Mouse (Mus musculus): ENCODE data around the gene Ehbp1.

The Ehbp1 gene

GRCm38 (mm10) chr11:22050864-22051263 lies 291.2 kb downstream of the Ehbp1 start:
- no peak for DNase-seq

DNA sequence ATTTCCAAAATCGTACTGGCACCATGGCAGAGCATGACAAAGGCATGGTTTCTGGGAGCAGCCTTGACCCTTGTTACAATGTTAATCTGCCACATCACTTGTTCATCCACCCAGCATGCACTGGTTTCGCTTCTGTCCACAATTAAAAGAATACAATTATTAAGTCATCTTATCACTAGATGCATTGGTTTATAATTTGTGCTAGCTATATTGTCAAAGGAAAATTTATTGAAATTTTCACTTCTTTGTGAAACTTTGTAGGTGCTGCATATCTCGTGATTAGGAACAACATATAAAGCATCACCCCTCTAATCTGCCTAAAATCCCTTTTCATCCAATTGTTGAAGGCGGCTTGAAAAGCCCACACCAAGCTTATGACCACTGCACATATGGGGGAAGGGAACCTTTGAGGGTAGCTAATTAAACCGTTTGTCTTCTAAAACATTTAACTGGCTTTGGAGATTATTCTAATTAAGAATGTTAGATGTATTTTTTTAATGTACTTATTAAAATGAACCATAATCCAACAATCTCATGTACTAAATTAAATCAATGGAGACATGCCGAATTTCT lies 302.2 kb downstream of the Ehbp1 start:
- no peak for DNase-seq

DNA sequence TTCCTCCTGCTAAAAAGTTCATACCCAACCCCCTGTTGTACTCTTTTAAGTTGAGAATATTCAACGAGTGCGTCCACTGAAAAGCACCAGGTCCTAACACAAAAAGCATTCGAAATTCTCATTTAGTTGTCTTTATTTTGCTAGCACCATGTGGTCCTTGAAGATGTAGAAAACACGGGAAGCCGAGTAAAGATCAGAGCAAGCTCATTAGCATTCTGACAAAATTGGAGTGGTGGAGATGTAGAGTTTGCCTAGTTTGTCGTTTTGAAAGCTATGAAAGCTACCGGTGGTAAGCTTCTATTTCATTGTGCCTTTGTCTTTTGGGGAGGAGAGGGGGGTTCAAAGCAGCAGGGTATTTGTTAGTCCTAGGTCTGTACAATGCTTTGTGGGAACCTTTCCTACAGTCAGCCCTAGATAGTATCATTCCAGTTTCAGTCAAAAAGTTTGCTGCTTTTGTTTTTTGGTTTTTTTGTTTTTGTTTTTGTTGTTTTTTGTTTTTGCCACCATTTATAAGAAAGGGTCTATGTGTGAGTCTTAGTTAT lies 307.5 kb downstream of the Ehbp1 start:
- no peak for DNase-seq

GRCm38 (mm10) chr11:22033582-22033981 lies 308.5 kb downstream of the Ehbp1 start:
- DNase-seq, result no peak

DNA sequence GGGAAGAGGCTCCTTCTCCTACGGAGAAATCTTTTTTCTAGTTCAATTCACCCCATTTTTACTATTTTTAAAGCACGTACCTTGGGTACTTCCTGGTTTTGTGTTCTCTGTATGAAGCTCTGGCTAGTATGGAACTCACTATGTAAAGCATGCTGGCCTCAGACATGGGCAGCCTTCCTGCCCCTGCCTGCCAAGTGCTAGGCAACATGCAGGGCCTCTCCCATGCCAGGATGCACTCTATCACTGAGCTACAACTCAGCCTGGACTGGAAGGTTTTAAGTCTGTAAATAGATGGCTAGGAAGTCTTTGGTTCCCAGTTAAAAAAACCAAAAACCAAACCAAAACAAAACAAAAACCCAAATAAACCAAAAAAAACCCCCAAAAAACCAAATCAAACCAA lies 321.5 kb downstream of the Ehbp1 start:
- DNase-seq, result no peak

DNA sequence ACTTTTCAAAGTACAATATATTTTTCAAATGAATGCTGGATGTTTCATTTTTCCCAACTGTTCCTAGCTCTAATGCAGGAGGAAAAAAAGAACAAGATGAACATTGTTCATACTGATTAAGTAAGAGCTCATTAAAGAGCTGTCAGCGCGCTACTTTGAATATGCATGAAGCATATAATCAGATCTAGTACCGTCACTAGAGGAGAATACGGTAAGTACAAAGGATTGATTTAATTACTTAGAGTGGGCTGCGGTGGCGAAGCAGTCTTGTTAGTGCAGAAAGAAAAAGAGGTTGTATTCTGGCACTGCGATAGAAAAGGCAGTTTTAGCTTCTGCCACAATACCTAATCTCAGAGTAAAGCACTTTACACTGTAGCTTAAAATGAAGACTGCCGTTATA lies 324.6 kb downstream of the Ehbp1 start:
- no peak for DNase-seq

- no peak for DNase-seq
These were observed 325.8 kb downstream of the Ehbp1 start for GRCm38 (mm10) chr11:22016341-22016740.

- DNase-seq, result no peak
These were observed 333.3 kb downstream of the Ehbp1 start for GRCm38 (mm10) chr11:22008817-22009216.

GRCm38 (mm10) chr11:22008129-22008596 lies 333.9 kb downstream of the Ehbp1 start:
- DNase-seq, result no peak

DNA sequence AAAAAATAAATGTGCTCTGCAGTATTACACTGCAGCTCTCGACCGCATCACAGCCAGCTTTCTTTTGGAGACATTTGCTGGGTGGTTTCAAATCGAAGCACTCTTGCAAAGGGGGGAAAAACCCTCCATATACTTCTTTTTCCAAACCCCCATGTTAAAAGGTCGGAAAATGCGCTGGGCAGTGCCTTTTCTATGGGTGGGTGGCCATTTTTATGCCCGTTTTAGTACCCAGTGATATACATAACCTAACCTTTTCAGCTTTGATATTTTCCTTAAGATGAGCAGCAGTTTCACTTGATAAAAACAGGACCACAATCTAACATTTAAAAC lies 334.3 kb downstream of the Ehbp1 start:
- DNase-seq, result no peak

DNA sequence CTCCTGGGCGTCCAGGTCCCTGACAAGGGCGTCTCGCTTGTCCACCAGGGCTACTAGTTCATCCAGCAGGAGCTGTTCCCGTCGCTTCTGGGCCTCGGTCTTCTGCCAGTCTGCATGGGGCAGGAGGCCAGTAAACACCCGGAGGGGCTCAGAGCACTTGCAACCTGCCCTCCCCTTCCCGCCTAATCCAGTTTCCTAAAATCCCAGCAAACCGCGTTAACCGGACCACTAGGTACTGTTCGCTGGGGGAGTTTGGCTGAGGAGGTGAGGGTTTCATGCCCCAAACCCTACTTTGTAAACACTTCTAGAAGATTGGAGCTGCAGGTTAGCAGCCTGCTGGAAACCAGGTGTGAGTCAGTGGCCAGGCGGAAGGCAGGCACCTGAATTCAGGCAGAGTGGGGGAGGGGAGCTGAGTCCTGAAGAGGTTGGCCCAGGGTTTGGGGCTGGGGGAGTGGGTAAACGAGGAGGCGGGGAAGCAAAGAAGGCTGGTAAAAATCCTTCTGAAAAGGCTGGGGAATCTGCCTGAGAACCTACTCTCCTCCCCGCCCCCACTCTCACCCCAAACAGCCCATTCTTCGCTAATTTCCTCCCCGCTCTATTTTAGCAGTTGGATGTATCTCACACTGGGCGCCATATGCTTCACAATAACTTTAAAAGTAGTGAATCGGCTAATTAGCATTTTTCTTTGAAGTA lies 334.9 kb downstream of the Ehbp1 start:
- DNase-seq, result no peak

DNA sequence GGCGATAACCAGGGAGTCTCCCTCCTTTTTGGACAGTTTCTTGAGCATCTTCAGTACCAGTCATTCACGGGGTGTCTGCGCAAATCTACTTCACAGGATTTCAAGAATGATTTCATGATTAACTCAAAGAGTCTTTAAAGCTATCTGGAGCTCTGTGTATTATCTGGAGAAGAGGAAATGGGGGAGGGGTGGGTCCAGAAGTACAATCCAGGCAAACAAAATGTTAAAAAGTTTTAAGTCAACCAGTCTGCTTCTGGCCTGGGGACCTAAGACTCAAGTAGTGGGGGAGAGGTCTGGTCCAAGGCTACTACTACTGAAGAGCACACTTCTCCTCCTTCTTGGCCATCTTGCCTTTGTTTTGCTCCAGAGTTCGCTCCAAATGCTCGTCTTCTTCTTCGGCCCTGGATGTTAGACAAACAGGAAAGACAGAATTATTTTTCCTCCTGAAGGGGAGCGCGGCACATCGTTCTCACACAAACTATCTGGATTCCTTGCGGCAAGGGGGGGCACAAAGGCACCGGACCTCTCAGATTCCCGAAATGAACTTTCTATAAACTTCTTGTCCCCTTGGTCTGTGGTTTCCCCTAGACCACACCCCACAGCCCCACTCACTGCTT lies 335.5 kb downstream of the Ehbp1 start:
- no peak for DNase-seq

DNA sequence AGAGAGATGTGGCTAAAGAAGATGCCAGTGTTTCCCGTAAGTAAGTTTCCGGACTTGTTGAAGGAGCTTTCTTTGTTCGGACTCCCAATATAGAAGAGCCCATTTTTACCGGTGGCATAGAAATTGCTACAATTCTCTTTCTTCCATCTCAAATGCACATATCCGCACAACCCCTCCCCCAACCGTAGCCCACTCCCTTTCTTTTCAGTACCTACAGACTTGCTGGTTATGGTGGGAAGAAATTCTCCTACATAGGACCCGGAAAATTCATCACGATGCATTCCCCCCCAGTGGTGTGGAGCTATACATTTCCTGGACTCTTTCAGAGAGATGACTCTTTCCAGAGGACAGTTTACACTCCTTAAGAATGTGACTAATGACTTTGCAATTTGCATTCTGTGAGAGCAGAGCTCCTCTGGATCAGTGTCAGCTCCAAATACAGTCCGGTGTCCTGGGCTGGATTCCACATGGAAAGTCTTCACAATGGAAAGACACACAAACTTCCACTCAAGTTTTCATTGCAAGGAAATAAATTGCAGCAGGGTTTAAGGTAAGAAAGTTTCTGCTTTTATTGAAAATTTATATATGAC lies 336.7 kb downstream of the Ehbp1 start:
- no peak for DNase-seq

DNA sequence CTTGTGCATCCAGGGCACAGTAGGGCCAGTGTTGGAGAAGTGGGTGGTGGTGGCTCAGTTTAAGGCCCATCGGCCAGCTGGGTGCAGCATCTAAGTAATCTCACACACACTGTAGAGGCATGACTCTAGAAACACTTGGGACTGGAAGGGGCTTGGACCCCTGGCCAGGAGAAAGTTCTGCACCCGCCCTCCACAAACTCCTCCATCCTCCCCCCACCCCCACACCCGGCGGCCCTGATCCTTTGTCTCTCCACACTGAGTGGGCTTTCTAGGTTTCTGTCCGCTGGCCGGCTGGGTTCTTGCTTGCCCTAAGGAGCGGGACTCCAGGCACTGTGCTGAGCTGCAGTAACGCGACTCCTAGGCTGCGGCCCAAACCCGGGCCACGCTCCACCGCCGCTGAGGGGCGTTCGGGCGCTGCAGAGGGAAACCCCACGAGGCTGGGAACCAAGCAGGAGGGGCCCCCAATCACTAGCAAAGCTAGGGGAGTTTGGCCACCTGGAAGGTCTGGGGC lies 337.7 kb downstream of the Ehbp1 start:
- no peak for DNase-seq

DNA sequence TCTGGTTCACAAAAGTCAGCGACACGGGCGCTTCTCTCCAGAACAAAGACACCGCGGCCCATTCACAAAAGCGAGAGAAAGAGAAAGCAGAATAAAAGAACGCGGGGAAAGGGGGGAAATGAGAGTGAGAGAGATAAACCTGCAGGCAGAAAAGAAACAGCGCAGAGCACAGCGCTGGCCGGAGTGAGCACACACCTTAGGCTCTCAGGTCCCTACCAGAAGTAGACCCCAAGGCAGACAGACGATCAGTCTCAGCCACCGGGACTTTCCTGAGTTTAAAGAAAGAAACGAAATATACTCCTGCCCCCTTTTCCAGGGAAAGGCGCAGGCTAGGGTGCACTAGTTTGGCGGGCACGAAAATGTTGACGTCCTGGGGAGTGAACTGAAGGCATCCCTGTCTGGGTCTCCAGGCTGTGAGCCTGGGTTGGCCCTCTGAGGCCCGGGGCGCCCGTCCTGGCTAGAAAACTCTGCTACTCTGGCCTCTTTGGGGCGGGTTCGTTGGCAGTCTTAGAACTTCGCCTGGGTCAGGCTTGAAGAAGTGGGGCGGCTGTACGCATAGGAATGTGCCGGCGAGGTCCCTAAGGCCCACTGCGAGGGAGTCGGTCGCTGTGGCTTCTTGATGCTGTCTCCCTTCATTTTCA lies 338.6 kb downstream of the Ehbp1 start:
- no peak for DNase-seq

DNA sequence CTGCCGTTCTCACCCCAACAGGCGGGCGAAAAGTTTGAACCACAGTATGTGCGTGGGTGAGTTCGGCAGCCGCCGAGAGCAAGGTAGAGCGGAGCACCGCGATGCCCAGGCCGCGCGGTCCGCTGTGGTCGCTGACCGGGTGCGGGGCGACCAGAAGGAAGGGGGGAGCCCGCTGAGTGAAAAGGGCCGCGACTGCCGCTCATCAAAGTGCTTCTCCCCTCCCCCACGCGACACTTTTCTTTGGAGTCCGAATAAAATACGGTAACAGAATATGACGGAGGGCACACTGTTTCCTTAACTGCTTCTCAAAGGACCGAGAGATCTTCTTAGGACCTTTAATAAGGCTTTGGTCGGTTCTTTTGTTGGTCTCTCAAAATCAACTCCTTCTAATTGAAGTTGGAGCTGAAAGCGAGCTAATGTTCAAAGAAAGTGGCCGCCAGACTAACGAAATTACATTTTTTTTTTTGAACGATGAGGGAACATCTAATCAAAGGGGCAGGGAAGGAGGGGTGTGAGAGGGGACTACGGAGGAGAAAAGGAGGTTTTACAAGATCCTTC lies 339.2 kb downstream of the Ehbp1 start, which contains the start of gene Otx1:
Gene Otx1 (minus strand): TSS at position 115 of the 558 bp plus-strand sequence.
- DNase-seq, result no peak

GRCm38 (mm10) chr11:22002062-22002782 lies 339.9 kb downstream of the Ehbp1 start:
- DNase-seq, result no peak

GRCm38 (mm10) chr11:22001321-22002061 lies 340.6 kb downstream of the Ehbp1 start:
- peak; percentile 48 for DNase-seq

- DNase-seq, result no peak
These were observed 341.6 kb downstream of the Ehbp1 start for GRCm38 (mm10) chr11:22000316-22001076.

Measured in right cerebral cortex, postnatal 14 days (tissue).